Mouse (Mus musculus) G1E (cell line): Measurements from ENCODE around the gene Gm27021.

Source experiments
- CTCF ChIP-seq: IDR thresholded peaks from 2 replicates; pipeline ENCODE4 v1.5.1; 2012; ENCODE audit warnings: low read depth, low read length, inconsistent platforms, mixed read lengths
- GATA1 ChIP-seq: IDR thresholded peaks from 2 replicates; pipeline ENCODE4 v1.6.1; 2012; ENCODE audit warnings: borderline replicate concordance, low read length, inconsistent platforms, mixed read lengths
- TAL1 ChIP-seq: conservative IDR thresholded peaks from 2 replicates; pipeline ENCODE4 v1.6.1; 2012; ENCODE audit warnings: low read depth, low read length, inconsistent platforms, mixed read lengths

DNA sequence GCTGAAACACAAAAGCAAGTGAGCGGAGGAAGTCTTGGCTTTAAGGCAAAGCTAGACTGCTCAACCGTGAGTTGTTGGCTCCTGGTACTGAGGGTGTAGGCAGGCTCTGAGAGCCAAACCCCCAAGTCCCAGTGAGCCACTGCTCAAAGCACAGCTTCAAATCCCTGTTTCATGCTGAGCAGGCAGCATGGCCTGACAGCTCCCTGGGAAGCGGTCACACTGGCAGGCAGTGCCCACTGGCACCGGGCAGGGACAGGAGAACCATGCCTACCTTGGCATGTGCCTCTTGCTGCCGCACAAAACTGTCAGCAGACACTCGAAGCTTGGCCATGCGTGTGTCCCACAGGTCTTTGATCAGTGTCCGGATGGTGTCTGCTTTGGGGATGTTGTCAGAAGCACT lies 86.1 kb downstream of the Gm27021 start:
- TF ChIP-seq CTCF (no peak), TAL1 (no peak), GATA1 (no peak)
